Mouse (Mus musculus): ENCODE results near the gene Tut7. TPM values are rescaled to one million over a fixed set of nuclear protein-coding genes. Genes with fewer than 3 reads are reported as not detected.
"Not testable (repeated sequence)": the region's sequence is repeated elsewhere in the genome, so short reads cannot be mapped to it uniquely, and the experiment has no call there.

Gene Tut7
- polyA plus RNA-seq, 1 experiment: 36.6 TPM

DNA sequence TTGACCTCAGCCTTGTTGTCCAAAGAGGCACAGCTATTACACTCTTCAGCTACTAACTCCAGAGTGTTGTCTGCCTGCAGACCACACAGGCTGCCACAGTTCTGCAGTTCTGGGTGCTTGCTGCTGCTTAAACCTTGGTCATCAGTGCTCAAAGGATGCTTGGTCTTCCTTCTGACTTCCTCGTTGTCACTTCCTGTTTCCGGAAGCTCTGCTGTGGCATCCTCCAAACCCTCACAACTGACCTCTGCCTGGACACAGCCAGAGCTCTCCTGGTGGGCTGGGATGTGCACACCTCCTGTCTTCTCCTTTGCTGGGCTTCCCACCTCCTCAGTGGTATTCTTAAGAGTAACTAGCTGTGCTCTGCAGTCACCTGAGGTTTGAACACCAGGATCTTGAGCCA, 22.9 kb downstream of the Tut7 start:
- H3K4me3 ChIP-seq (ENCODE audit: insufficient read depth, low read length): no peak overlapping the region
- peaks cover 2% of the 10 kb centered on the region for H3K4me1 ChIP-seq (ENCODE audit: control insufficient read depth, insufficient read depth, low read length)
- H3K27ac ChIP-seq (ENCODE audit: insufficient read depth, low read length): no peak overlapping the region
- no peak for TF ChIP-seq CTCF (IDR thresholded peaks at IDR 0.05; ENCODE audit: extremely low read depth, insufficient read depth, low read length)
- TF ChIP-seq POLR2A (IDR thresholded peaks at IDR 0.05; ENCODE audit: extremely low read depth, insufficient read depth, low read length): no peak

DNA sequence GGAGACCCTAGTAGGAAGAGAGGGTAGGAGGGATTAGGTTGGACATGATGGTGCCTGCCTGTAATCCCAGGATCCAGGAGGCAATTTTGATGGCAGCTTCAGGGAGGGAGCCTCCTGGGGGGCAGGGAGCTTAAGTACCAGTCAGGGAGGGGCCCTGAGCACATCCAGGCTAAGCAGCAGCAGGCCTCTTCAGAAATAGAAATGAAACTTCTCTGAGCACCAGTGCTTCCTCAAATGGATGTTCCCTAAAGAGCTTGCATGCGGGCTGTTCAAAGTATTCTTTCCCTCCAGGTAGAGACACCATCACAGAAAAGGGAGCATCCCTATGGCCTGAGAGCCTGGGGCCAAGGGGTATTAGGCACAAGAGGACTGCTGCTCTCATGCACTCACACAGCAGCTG, 24.6 kb downstream of the Tut7 start:
- Histone ChIP-seq H3K4me1 (ENCODE audit: control insufficient read depth, insufficient read depth, low read length) (peaks cover 2% of the 10 kb centered on the region), H3K27ac (ENCODE audit: insufficient read depth, low read length) (no peak overlapping the region), H3K4me3 (ENCODE audit: insufficient read depth, low read length) (no peak overlapping the region)
- TF ChIP-seq POLR2A (IDR thresholded peaks at IDR 0.05; ENCODE audit: extremely low read depth, insufficient read depth, low read length): no peak
- TF ChIP-seq CTCF (IDR thresholded peaks at IDR 0.05; ENCODE audit: extremely low read depth, insufficient read depth, low read length): no peak

- Histone ChIP-seq H3K27ac (ENCODE audit: insufficient read depth, low read length) (no peak overlapping the region), H3K4me1 (ENCODE audit: control insufficient read depth, insufficient read depth, low read length) (no peaks in the 10 kb centered on the region; the same call in 1 of the 2 replicates), H3K4me3 (ENCODE audit: insufficient read depth, low read length) (no peak overlapping the region)
- TF ChIP-seq CTCF (IDR thresholded peaks at IDR 0.05; ENCODE audit: extremely low read depth, insufficient read depth, low read length) (no peak), POLR2A (IDR thresholded peaks at IDR 0.05; ENCODE audit: extremely low read depth, insufficient read depth, low read length) (no peak)
Observed at GRCm38 (mm10) chr13:59796466-59796848, 26.5 kb downstream of the Tut7 start.

GRCm38 (mm10) chr13:59795807-59796465, 27.0 kb downstream of the Tut7 start:
- Histone ChIP-seq H3K4me1 (ENCODE audit: control insufficient read depth, insufficient read depth, low read length) (no peaks in the 10 kb centered on the region; the same call in 1 of the 2 replicates), H3K27ac (ENCODE audit: insufficient read depth, low read length) (no peak overlapping the region), H3K4me3 (ENCODE audit: insufficient read depth, low read length) (no peak overlapping the region)
- TF ChIP-seq POLR2A (IDR thresholded peaks at IDR 0.05; ENCODE audit: extremely low read depth, insufficient read depth, low read length) (no peak), CTCF (IDR thresholded peaks at IDR 0.05; ENCODE audit: extremely low read depth, insufficient read depth, low read length) (no peak)

DNA sequence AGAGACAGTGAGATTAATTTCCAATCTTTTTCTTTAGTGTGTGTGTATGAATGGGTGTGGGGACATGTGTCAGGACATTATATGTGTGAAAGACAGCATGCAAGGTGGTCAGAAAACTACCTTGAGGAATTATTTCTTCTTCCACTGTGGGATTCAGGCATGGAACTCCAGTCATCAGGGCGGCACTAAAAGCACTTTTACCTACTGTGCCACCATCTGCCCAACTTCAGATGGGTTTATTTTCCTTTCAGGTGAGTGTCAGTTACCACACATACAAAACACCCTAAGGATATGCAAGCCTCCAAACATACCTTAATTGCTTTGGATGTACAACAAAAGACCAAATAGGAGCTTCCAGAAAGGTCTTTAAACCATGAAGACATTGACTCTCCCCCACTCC, 28.2 kb downstream of the Tut7 start:
- Histone ChIP-seq H3K4me3 (ENCODE audit: insufficient read depth, low read length) (no peak overlapping the region), H3K4me1 (ENCODE audit: control insufficient read depth, insufficient read depth, low read length) (no peaks in the 10 kb centered on the region), H3K27ac (ENCODE audit: insufficient read depth, low read length) (no peak overlapping the region)
- TF ChIP-seq CTCF (IDR thresholded peaks at IDR 0.05; ENCODE audit: extremely low read depth, insufficient read depth, low read length) (no peak), POLR2A (IDR thresholded peaks at IDR 0.05; ENCODE audit: extremely low read depth, insufficient read depth, low read length) (no peak)

DNA sequence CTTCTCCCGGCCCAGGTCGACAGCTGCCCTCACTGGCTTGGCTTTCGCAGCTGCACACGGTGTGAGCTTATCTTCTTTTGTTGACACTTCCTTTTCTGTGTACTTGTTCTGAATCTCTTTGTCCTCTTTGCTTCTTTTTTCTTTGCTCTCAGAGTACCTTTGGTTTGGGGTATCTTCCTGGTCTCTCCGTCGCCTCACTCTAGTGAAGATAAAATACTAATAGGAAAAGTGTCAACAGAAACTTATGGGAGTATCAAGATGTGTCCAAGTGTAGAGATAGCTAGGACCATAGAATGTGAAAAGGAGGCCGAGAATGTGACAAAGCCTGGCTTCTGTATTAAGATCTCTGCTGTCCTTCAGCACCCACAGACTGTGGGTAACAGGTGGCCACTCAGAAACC, 40.8 kb downstream of the Tut7 start, which contains the start of gene Gm49354:
Gene Gm49354 (minus strand): TSS at position 101 of the 400 bp plus-strand sequence.
- H3K4me1 ChIP-seq (ENCODE audit: control insufficient read depth, insufficient read depth, low read length): no peaks in the 10 kb centered on the region
- no peak for TF ChIP-seq POLR2A (IDR thresholded peaks at IDR 0.05; ENCODE audit: extremely low read depth, insufficient read depth, low read length)
- no peak for TF ChIP-seq CTCF (IDR thresholded peaks at IDR 0.05; ENCODE audit: extremely low read depth, insufficient read depth, low read length)

DNA sequence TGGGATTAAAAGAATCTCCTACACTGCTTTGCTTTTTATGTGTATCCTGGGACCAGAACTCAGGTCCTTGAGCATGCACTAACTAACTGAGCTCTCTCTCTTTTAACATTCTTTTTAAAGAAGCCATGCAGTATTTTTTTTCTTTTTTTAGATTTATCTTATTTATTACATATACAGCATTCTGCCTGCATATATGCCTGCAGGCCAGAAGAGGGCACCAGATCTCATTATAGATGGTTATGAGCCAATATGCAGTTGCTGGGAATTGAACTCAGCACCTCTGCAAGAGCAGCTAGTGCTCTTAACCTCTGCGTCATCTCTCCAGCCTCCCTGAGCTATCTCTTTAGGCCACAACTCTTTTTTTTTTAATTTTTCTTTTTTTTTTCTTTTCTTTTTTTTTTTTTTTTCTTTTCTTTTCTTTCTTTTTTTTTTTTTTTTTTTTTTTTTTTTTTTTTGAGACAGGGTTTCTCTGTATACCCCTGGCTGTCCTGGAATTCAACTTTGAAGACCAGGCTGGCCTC, 43.1 kb downstream of the Tut7 start:
- H3K27ac ChIP-seq (ENCODE audit: insufficient read depth, low read length); H3K4me1 ChIP-seq (ENCODE audit: control insufficient read depth, insufficient read depth, low read length); H3K4me3 ChIP-seq (ENCODE audit: insufficient read depth, low read length): not testable (repeated sequence)

More for the DNA sequence above, 40.8 kb downstream of the Tut7 start, which contains the start of gene Gm49354:
- Histone ChIP-seq H3K27ac (ENCODE audit: insufficient read depth, low read length) (no peak within 1 kb of the TSS), H3K4me3 (ENCODE audit: insufficient read depth, low read length) (no peak within 1 kb of the TSS)

GRCm38 (mm10) chr13:59779213-59779612, 43.7 kb downstream of the Tut7 start:
- no peak overlapping the region for H3K27ac ChIP-seq (ENCODE audit: insufficient read depth, low read length)
- TF ChIP-seq POLR2A (IDR thresholded peaks at IDR 0.05; ENCODE audit: extremely low read depth, insufficient read depth, low read length): no peak
- 0 out of 2 replicates have a peak, but pooled peaks have one; percentile 8 for TF ChIP-seq CTCF (IDR thresholded peaks at IDR 0.05; ENCODE audit: extremely low read depth, insufficient read depth, low read length)
- H3K4me1 ChIP-seq (ENCODE audit: control insufficient read depth, insufficient read depth, low read length): no peaks in the 10 kb centered on the region
- no peak overlapping the region for H3K4me3 ChIP-seq (ENCODE audit: insufficient read depth, low read length)

DNA sequence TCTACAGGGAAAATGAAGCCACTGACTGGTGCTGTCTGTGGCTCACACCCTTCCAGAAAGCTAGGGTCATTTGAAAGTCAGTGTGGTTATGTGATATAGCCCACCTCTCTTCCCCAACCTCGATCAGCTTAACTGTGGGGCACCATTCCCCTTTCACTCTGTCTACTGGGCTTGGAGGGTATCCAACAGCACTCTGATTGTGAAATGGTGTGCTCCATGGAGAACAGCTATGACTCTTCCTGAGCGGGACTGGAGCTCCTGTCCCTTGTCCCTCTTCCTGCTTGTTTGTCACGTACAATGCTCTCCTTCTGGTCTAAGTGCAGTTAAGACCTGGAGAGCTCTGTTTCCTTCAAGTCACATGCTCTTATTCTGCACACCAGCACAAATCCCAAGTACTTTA, 47.8 kb downstream of the Tut7 start:
- Histone ChIP-seq H3K27ac (ENCODE audit: insufficient read depth, low read length) (no peak overlapping the region), H3K4me1 (ENCODE audit: control insufficient read depth, insufficient read depth, low read length) (peaks cover 2% of the 10 kb centered on the region; the same call in 1 of the 2 replicates), H3K4me3 (ENCODE audit: insufficient read depth, low read length) (no peak overlapping the region)
- TF ChIP-seq POLR2A (IDR thresholded peaks at IDR 0.05; ENCODE audit: extremely low read depth, insufficient read depth, low read length) (no peak), CTCF (IDR thresholded peaks at IDR 0.05; ENCODE audit: extremely low read depth, insufficient read depth, low read length) (no peak)

DNA sequence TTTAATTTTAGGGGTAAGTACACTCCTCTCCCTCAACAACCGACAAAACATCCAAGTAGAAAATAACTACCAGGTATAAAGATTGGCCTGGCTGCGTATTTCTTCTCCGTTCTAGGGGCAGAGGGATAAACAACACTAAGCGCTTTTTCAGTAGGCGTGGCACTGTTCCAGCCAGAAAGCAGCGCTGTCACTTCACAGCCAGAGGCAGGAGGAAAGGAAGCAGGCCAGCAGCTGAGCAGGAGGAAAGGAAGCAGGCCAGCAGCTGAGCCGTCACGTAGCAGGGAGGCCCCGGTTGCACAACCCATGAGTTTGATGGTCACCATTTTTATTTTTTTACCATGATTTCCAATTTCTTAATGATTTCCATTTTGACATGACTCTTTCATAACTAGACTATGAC, 51.7 kb downstream of the Tut7 start:
- peak overlapping the region; percentile 98; the same call in 1 of the 2 replicates for H3K27ac ChIP-seq (ENCODE audit: insufficient read depth, low read length)

More for the DNA sequence above, 51.7 kb downstream of the Tut7 start:
- Histone ChIP-seq H3K4me1 (ENCODE audit: control insufficient read depth, insufficient read depth, low read length) (peaks cover 7% of the 10 kb centered on the region; the same call in 1 of the 2 replicates), H3K4me3 (ENCODE audit: insufficient read depth, low read length) (no peak overlapping the region; the same call in 1 of the 2 replicates)
- TF ChIP-seq POLR2A (IDR thresholded peaks at IDR 0.05; ENCODE audit: extremely low read depth, insufficient read depth, low read length) (peak; percentile 34; the same call in 1 of the 2 replicates), CTCF (IDR thresholded peaks at IDR 0.05; ENCODE audit: extremely low read depth, insufficient read depth, low read length) (no peak)

Data from cortical plate, adult 2 months (tissue).